Mouse (Mus musculus): ENCODE measurements around the gene Kdm2b. TPM values are rescaled to one million over a fixed set of nuclear protein-coding genes. Genes with fewer than 3 reads are reported as not detected.

Gene Kdm2b
- polyA plus RNA-seq, 1 experiment from 2014 or later = 35.6 TPM

GRCm38 (mm10) chr5:122825099-122825498, 164.5 kb downstream of the Kdm2b start:
- H3K27me3 ChIP-seq = no peaks in the 10 kb centered on the region
- ATAC-seq (no peak), DNase-seq (ENCODE audit: low read depth, low spot score) (no peak)
- ChIA-PET POLR2A (no interaction called here), CTCF (interaction anchor here (1.0 to 1.2 kb wide), 2 partner anchors 14 to 21 kb away, joined by 3 read pairs; no protein-coding TSS in a partner anchor)
- TF ChIP-seq CTCF (IDR thresholded peaks at IDR 0.05) = no peak
- in situ Hi-C loops (cut with MboI; ENCODE audit: low pct_unique_long_range_greater_than_20kb) = no loop called here

DNA sequence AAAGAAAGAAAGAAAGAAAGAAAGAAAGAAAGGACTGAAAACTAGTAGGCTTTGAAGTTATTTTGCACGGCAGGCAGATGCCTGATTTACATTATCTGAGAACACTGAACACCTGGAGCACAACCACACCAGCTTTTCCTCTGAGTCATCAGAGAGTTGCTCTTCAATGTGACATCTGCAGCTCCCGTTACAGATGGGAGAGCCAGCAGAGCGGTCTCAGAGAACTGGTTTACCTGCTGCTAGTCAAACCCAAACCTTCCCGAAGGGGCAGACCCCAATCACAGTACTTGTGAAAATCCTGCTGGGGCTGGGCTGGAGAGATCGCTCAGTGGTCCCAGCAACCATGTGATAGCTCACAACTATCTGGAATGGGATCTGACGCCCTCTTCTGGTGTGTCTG, 165.2 kb downstream of the Kdm2b start:
- H3K27me3 ChIP-seq = no peaks in the 10 kb centered on the region
- DNase-seq (ENCODE audit: low read depth, low spot score) = no peak
- ChIA-PET CTCF (interaction anchor here (1.0 kb wide), 1 partner anchor 13 kb away, joined by 3 read pairs; no protein-coding TSS in a partner anchor), POLR2A (no interaction called here)
- ATAC-seq = no peak
- TF ChIP-seq CTCF (IDR thresholded peaks at IDR 0.05) = no peak
- in situ Hi-C loops (cut with MboI; ENCODE audit: low pct_unique_long_range_greater_than_20kb) = no loop called here

DNA sequence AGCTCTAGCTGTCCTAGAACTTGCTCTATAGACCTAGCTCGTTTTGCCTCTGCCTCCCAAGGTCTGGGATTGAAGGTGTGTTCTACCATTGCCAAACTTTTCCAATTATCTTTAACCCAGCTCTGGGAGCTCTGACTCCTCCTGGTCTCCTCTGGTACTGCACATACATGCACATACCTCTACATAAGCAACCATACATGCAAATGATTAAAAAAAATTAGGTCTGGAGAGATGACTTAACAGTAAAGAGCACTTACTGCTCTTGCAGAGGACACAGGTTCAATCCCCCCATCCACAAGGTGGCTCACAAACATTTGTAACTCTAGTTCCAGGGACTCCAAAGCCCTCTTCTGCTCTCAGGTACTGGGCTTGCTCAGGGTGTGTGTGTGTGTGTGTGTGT, 165.6 kb downstream of the Kdm2b start:
- no peak for ATAC-seq
- H3K27me3 ChIP-seq = no peaks in the 10 kb centered on the region
- in situ Hi-C loops (cut with MboI; ENCODE audit: low pct_unique_long_range_greater_than_20kb) = no loop called here
- TF ChIP-seq CTCF (IDR thresholded peaks at IDR 0.05) = peak; percentile 43
- DNase-seq (ENCODE audit: low read depth, low spot score) = no peak
- POLR2A ChIA-PET = no interaction called here
- CTCF ChIA-PET = interaction anchor here (0.7 to 1.8 kb wide), 3 partner anchors 12 to 13 kb away, joined by 3 to 4 read pairs (median 3); no protein-coding TSS in a partner anchor

GRCm38 (mm10) chr5:122822441-122822840, 167.2 kb downstream of the Kdm2b start:
- DNase-seq (ENCODE audit: low read depth, low spot score) = no peak
- ChIA-PET POLR2A (interaction anchor here (1.0 kb wide), 1 partner anchor 11 kb away, joined by 4 read pairs; no protein-coding TSS in a partner anchor), CTCF (interaction anchor here (1.1 to 1.8 kb wide), 7 partner anchors 10 to 34 kb away, joined by 3 to 7 read pairs (median 3); no protein-coding TSS in a partner anchor)
- H3K27me3 ChIP-seq = no peaks in the 10 kb centered on the region
- no peak for TF ChIP-seq CTCF (IDR thresholded peaks at IDR 0.05)
- in situ Hi-C loops (cut with MboI; ENCODE audit: low pct_unique_long_range_greater_than_20kb) = no loop called here
- no peak for ATAC-seq

- in situ Hi-C loops (cut with MboI; ENCODE audit: low pct_unique_long_range_greater_than_20kb) = no loop called here
- ChIA-PET CTCF (interaction anchor here (1.3 to 1.5 kb wide), 2 partner anchors 10 to 18 kb away, joined by 3 to 7 read pairs; no protein-coding TSS in a partner anchor), POLR2A (interaction anchor here (0.9 to 1.0 kb wide), 2 partner anchors 10 to 29 kb away, joined by 4 read pairs; partner anchors contain the start of gene Rnf34)
- DNase-seq (ENCODE audit: low read depth, low spot score) = no peak
- TF ChIP-seq CTCF (IDR thresholded peaks at IDR 0.05) = no peak
- ATAC-seq = peak; percentile 9
- no peaks in the 10 kb centered on the region for H3K27me3 ChIP-seq
These were observed 168.1 kb downstream of the Kdm2b start for GRCm38 (mm10) chr5:122821524-122821885.

GRCm38 (mm10) chr5:122820777-122821523, 168.7 kb downstream of the Kdm2b start, which contains the start of gene Anapc5:
Gene Anapc5 (minus strand): TSS chr5:122821339.
- no peaks in the 10 kb centered on the region for H3K27me3 ChIP-seq
- DNase-seq (ENCODE audit: low read depth, low spot score) = peak; percentile 92
- CTCF ChIA-PET = interaction anchor here (0.8 to 1.0 kb wide), 2 partner anchors 15 to 18 kb away, joined by 3 read pairs; no protein-coding TSS in a partner anchor
- in situ Hi-C loops (cut with MboI; ENCODE audit: low pct_unique_long_range_greater_than_20kb) = no loop called here
- TF ChIP-seq CTCF (IDR thresholded peaks at IDR 0.05) = no peak
- ATAC-seq = peak; percentile 97
- POLR2A ChIA-PET = interaction anchor here (0.9 to 1.0 kb wide), 2 partner anchors 10 to 29 kb away, joined by 4 read pairs; partner anchors contain the start of gene Rnf34

Other genes with a start within 250 kb of the Kdm2b start
- 42.8 TPM for gene Camkk2, start 210.4 kb downstream of the Kdm2b start, polyA plus RNA-seq (2021)
- 305 TPM for gene Anapc5, start 168.5 kb downstream of the Kdm2b start, polyA plus RNA-seq (2021)
- 38.1 TPM for gene Rnf34, start 139.8 kb downstream of the Kdm2b start, polyA plus RNA-seq (2021)
- gene Orai1, start 25.3 kb upstream of the Kdm2b start, polyA plus RNA-seq (2021) = 20.5 TPM
- gene Morn3, start 57.2 kb upstream of the Kdm2b start, polyA plus RNA-seq (2021) = 0.32 TPM
- 8.1 TPM for gene Tmem120b, start 78.6 kb upstream of the Kdm2b start, polyA plus RNA-seq (2021)
- 0.33 TPM for gene Rhof, start 142.9 kb upstream of the Kdm2b start, polyA plus RNA-seq (2021)
- 8.1 TPM for gene Setd1b, start 152.4 kb upstream of the Kdm2b start, polyA plus RNA-seq (2021)
- gene Psmd9, start 179.6 kb upstream of the Kdm2b start, polyA plus RNA-seq (2021) = 59.3 TPM
- not detected for gene Hpd, start 192.9 kb upstream of the Kdm2b start, polyA plus RNA-seq (2021)